Mouse (Mus musculus): ENCODE results near the gene Tbc1d32.

Gene Tbc1d32

DNA sequence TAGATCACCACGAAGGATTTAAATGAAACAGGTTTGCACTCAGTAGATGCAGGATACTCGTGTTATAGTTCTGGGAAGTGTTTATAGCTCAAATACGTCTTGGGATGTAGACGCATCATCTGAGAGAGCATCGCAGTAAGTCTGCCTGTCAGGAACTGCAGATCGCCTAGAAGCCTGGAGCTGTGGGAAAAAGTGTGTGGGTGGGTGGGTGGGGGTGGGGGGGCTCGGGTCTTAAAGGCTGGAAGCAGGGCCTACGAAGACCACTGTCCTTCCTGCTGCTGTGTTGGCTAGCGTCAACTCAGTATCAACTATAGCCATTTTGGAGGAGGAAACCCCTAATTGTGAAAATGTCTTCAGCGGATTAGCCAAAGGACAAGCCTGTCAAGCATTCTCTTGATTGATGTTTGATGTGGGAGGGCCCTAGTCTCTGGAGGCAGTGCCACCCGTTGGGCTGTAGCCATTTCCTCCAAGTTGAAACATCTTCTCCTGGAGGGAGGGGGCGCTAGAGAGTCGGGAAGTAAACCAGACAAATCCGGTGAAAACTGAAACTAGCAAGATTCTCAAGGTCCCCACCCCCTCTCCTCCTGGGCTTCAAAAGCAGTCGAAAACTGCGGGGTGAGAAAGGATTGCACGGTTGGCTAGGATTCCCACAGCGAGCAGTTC is 122.0 kb downstream of the Tbc1d32 start, which contains the start of gene Msl3l2:
Gene Msl3l2 (plus strand): TSS at position 585 of the 663 bp plus-strand sequence.
- peak; percentile 96 for DNase-seq

DNA sequence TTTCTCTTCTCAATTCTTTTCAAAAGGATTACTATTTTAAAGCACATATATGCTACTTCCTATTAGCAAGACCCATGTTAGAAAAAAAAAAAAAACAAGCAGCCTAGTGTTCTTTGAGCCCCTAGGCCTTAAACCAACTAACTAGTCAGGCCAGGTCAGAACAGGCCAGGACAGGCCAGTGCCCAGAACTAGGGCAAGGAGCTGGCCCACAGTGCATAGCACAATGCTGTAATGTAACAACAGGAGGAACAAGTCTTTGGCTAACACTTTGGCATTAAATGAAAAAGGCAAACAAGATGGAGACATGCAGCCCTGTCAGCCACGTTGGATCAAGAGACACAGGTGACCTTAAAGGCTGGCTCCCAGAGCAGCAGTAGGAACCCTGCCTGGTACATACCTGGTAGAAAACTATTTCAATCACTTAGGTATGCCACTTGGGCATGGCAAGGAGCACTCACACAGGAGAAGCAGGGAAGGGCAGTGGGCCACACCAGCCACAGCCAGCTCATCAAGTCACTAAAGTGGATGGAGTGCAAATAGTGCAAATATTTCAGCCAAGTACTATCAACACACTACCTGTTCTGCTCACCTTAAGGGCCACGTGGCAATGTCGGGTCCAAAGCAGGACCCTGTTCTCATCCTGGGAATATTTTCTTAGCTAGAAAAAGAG is 128.7 kb downstream of the Tbc1d32 start:
- DNase-seq, result peak; percentile 5

DNA sequence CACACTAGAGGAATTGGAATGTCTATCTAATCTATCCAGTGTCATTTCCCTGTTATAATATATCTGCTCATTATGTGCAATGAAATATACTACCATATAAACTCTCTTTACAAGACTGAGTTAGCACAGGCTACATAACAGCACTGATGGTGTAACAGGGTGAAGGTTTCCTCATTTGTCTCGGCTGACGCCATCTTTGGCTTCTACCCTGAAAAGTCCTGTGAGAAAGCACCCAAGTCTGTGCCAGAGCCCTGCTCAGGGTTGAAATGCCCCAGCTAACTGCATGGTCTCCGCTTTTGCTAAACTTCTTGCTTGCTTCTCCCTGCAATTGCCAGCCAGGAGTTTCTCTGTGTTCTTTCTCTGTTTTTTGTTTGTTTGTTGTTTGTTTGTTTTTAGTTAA is 129.4 kb downstream of the Tbc1d32 start:
- DNase-seq, result no peak

DNA sequence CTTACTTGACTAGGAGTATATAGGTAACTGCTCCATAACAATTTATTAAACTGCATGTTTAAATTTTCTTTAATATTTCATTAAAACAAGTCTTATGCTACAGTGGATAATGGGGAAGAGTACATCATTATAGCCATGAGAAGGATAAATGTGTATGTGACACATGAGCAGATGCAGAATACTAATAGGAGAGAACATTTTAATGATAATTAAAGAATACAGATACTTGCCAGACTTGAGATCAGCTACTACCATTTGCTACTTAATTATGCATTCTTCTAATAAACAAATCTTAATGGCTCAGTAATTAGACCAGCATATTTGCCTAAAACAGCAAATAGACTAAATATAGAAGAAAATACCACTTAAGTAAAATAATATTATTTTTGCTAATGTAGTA is 131.7 kb downstream of the Tbc1d32 start:
- DNase-seq, result no peak

DNA sequence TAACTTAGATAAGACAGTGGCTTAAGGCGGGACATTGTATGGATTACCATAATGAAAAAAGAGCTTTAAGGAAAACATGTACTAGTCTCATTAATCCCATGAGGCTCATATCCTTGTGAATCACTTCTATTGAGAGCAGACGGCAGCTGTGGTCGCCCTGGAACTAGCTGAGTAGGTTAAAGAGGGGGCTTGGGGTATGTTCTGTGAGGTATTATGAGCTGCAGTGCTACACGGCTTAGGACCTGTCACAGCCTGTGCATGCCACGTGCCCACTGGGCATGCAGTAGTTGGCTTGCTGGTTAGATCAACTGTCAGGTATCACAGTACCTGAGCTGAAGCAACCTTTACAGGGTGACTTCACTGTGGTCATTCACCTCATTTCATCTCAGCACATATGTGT is 133.9 kb downstream of the Tbc1d32 start:
- DNase-seq, result no peak

DNA sequence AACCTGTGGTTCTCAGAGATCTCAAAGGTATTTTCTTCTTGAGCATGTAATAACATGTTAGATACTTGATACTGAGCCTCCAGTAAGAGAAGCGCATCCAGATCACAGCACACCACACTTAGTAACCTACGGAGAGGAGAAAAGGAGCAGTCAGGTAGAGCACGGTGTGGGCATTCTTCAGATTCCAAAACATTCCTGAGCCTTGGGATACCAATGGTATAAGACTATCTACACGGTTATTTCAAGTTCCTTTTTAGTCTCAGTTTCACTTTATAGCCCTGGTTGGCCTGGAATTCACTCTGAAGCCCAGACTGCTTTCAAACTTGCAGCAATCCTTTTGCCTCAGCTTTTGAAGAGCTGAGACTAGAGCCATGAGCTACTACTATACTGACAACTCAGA is 138.8 kb downstream of the Tbc1d32 start:
- no peak for DNase-seq

DNA sequence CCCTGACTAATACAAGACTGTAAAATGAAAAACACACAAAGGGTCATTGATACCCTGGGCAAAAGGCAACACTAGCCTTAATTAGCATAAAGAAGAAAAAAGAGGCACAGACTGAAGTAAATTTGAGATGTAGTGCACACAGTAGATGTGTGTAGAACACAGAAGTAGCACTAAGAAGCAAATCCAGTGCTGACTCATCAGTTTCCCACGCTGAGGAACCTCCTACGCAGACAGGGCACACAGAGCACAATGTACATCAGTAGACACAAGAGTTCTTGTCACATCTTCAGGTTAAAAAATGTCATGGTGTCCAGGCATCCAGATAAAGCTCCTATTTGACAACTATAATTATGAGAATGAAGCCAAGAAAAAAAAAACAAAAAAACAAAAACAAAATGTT is 165.7 kb downstream of the Tbc1d32 start:
- no peak for DNase-seq

- DNase-seq, result no peak
Observed at GRCm38 (mm10) chr10:56061238-56061830, 167.2 kb downstream of the Tbc1d32 start.

GRCm38 (mm10) chr10:56058979-56059422 is 169.5 kb downstream of the Tbc1d32 start:
- DNase-seq, result no peak

DNA sequence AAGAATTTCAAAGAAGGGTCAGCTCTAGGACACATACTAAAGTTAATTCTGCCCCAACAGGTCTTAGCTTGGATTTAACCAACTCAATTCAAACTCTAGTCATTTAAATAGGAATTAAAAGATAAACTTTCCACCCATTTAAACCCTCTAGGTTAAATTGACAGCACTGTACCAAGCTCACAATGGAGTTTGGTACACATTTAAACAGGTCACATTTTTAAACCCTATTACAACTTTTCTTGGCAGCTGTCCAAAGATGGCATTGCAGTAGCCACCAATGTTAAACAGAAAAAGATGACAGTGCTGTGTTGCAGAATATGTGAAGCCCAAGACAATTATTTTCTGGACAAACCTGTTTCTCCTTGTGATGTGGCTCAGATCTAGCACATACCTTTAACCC is 203.1 kb downstream of the Tbc1d32 start:
- no peak for DNase-seq

DNA sequence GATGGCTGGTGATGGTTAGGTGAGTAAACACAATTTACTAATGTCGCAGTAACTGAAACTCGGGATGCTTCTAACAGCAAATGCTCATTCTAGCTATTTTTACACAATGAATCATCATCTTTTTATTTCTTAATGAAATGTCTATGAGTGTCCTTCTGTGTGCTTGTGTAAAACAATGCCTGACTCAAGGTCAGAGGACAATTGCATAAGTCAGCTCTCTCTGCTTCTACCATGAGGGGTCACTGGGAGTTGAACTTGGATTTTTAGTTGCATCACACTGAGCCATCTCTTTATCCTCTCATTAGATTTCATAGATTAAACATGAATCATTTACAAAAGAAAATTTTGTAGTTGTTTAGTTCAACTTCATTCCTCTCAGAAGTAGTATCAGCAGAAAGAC is 203.9 kb downstream of the Tbc1d32 start:
- DNase-seq, result no peak

DNA sequence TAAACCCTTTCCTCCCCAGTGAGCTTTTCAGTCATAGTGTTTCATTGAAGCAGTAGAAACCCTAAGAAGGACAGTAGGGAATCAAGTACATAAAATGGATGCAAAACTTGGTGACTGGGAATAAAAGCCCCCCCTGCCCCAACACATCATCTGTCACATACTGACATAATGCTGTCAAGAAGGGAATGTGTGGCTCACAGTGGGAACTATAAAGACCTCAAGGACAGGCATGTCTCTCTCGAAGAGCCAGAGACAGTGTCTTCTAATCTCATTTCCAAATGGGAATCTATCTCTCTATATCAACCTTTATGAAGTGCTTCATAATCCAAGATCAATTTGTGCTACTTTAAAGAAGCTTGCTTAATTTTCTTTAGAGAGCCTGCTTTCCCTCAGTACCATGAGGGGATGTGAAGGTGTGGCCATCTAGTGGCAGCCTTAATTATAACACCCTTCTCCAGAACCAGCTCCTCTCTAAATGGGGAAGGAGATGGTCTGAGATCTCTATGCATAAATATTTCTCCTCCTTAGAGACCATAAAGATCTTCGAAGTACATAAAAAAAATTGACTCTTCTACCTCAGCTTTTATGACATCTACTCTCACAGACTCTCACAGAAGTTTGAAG is 248.5 kb downstream of the Tbc1d32 start:
- peak; percentile 37 for DNase-seq

DNA sequence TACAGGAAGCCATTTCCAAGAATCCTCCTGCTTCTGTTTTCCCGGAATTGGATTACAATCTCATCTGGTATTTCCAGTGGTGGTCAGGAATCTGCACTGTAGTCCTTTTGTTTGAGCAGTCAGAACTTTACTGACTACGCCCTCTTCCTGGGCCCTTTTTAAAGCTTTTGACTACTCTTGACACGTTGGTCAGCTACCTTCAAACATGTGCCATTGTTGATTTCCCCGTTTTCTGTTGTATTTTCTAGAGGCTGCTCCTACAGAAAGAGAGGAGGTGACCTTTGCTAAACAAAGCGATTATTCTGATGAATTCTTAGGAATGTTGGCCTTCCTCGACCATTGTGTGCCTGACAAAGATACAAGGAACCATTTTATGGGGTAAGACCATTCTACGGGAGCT is 250.5 kb downstream of the Tbc1d32 start:
- no peak for DNase-seq

All from lung, postnatal 14 days (tissue).